Mouse (Mus musculus): Measurements from ENCODE around the gene Pou4f1. TPM values are rescaled to one million over a fixed set of nuclear protein-coding genes. Genes with fewer than 3 reads are reported as not detected.

Pou4f1 gene
- polyA plus RNA-seq, 1 experiment from 2014 or later, result 0.30 TPM

Other genes with a start within 250 kb of the Pou4f1 start
- gene Rnf219, start 54.6 kb upstream of the Pou4f1 start, polyA plus RNA-seq (2015; fragmentation: Nextera tagmentation; extraction: Ambion mirVana), result 19.1 and 21.4 TPM in 2 replicates